Mouse (Mus musculus) urinary bladder, postnatal 14 days (tissue): Measurements from ENCODE around the gene Ino80b.
A peak's percentile ranks its signal among the peaks of the same experiment; 100 is the strongest.

Experiments
- DNase-seq: peaks from one replicate; pipeline ENCODE4 v3.0.0; 2021; ENCODE audit warnings: low spot score

Ino80b gene

DNA sequence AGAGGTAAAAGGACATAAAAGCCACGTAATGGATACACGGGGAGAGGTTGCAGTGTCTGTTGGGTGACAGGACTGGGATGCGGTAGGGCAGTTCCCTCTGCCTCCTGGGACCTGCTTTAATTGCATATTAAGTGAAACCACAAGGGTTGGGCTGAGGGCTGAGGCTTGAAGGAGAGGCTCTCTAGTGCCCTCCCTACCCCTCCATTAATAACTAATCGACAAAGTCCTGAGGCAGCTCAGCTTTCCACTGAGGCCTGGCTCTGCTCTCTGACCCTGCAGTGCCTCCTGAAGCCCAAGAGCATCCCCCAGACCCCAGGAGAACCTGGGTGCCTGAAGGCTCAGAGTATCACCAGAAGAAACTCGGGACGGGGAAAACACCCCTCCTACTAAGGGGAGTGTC lies 40.8 kb downstream of the Ino80b start:
- DNase-seq: no peak

DNA sequence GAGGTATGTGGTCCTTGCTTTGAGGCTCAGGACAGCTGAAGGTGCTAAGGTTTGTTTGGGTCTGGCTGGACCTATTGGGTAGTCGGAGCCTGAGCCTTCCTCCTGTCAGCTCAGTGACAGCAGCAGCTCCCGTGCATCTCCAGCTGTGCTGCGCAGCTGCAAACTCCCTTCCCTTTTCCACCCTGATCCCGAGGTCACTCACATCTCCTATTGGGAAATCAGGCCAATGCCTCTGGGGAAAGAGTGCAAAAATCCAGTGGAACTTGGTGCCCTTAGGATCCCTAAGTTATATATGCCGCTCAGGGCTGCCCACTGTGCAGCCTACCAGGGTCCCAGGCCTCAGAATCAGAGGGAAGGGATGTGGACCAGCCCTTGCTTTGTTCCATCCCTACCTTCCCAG lies 41.7 kb downstream of the Ino80b start:
- DNase-seq: no peak

DNA sequence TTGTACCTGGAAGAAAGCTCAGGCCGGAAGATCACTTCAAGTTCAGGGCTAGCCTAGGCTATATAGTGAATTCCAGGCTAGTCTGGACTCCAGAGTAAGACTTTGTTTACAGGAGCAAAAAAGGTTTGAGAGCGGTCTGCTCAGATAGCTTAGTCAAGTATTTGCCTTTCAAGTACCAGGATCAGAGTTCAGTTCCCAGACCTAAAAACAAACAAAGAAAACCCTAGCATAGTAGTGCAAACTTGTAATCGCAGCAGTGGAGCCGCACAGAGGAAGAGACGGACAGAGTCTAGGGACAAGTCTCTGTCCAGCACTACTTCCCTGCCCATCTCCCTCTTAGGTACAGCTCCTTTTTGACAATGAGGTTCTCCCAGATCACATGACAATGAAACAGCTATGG lies 45.0 kb downstream of the Ino80b start:
- DNase-seq: no peak

DNA sequence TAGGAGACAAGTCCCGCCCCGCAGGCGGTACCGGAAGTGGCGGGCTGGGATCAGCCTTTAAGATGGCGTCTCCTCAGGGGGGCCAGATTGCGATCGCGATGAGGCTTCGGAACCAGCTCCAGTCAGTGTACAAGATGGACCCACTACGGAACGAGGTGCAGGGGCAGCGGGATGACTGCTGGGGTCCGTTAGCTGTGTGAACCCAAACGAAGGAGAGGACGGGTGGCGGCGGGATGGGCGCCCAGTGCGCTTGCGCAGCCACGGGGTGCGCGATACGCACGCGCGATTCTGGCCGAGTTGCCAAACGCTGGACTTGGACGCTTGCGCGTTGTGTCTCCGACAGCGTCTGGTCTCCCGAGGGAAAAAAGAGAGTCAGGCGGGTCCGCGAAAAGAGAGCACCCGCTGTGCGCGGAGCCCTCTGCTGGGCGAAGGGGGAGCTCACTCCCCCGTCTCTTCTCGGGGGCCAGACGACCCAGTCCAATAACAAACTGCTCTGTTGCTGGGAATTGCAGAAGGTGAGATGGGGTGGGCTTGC lies 46.8 kb downstream of the Ino80b start:
- peak; percentile 99 for DNase-seq

DNA sequence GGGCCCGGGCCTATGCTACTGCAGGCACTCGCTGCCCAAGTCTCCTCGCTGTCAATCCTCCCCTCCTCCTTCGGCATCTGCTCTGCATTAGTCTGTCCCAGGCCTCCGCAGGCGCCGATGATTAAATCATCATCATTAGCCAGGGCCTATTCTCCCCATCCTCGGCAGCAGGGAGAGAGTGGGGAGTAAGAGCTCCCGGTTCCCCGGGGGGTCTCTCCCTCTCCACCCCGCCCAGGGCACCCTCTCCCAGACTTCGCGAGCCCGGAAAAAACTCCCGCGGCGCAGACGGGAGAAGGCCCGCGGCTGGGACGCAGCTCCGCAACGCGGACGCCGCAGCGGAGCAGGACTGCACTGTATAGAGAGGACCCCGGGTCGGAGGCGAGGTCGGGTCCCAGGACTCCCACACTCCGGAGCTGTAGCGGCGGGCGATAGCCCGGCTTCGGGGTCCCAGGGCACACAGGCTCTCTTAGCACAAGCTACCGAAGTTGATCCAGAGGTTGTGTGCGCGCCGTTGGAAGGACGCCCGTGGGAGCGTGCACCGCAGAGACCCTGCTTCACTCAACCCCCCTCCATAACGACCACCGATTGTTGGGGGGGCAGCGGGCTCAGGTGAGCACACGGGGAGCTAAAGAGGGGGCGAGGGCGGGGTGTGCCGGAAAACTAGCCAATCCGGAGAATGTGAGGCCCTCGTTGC lies 47.5 kb downstream of the Ino80b start, which contains the start of gene Pcgf1:
Pcgf1 (plus strand) TSS at position 240 of the 694 bp plus-strand sequence.
- DNase-seq: no peak

DNA sequence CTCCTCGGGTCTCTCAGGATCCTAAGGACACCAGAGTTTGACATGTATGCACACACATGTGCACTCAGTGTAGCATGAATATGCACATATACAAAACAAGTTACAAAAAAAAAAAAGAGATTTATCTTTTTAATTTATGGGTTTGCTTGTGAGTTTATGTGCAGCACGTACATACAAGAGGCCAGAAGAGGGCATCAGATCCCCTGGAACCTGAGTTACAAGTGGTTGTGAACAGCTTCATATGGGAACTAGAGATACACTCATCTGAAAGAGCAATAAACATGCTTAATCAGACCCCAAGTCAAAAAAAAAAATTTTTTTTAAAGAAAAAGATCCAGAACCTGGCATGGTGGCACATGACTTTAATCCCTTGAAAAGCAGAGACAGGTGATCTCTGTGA lies 50.3 kb downstream of the Ino80b start:
- no peak for DNase-seq
